Comparison of ENCODE assay signal across 9 mouse cellular contexts in the genomic region with DNA sequence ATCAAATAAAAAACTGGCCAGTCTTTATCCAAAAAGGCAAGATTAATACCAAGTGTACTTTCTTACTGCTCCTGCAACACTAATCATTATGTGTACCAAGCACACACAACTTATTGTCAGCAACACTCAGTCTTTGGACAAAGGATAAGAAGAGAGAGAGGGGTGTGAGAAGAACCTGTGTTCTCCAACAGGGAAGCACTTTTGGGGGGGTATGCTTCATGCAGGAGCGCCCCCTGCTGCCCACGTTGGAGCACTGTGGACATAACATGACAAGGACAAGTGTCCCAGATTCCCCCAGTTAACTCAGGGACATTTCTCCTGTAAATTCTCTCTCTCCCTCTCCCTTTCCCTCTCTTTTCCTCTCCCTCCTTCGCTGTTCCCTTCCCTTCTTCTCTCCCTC. TPM values are rescaled to one million over a fixed set of nuclear protein-coding genes. Genes with fewer than 3 reads are reported as not detected.
DNase-seq lines count a peak whose midpoint lies in the region; ATAC-seq and TF ChIP-seq lines count a peak whose summit lies in the region.
"Had no signal": no experiment of that assay in that cellular context is flagged by ENCODE, and none has a peak within 500 bp of the region (broad histone marks: within the 10 kb centered on the region; RNA-seq: fewer than 3 reads in every experiment).

No protein-coding gene starts in this region.

- intact Hi-C loops in gastrocnemius, adult 2 months (cut with DNase I), result no loop called here
- intact Hi-C loops in gastrocnemius, postnatal 36 days (cut with DNase I), result no loop called here

- TF ChIP-seq CTCF in gastrocnemius, adult 2 months (IDR thresholded peaks at IDR 0.05), result peak; percentile 57
- peak; percentile 66; the same call in 1 of the 2 replicates for TF ChIP-seq CTCF in testis, adult 2 months (IDR thresholded peaks at IDR 0.05; ENCODE audit: control insufficient read depth, insufficient read depth, insufficient replicate concordance, low read depth, low read length)
- peak; percentile 76 for TF ChIP-seq CTCF in hindbrain, postnatal 0 days (IDR thresholded peaks at IDR 0.05; ENCODE audit: low read depth)
- TF ChIP-seq CTCF in midbrain, postnatal 0 days (IDR thresholded peaks at IDR 0.05), result peak; percentile 76

- ATAC-seq in hindbrain, postnatal 0 days, result no peak
- ATAC-seq in midbrain, postnatal 0 days (ENCODE audit: low FRiP score), result no peak

- no peaks in the 10 kb centered on the region for H3K36me3 ChIP-seq in testis, adult 2 months (ENCODE audit: control insufficient read depth, insufficient read depth, low read length)
- H3K36me3 ChIP-seq in hindbrain, postnatal 0 days (ENCODE audit: insufficient read depth, low read length), result no peaks in the 10 kb centered on the region
- no peaks in the 10 kb centered on the region for H3K36me3 ChIP-seq in midbrain, postnatal 0 days (ENCODE audit: insufficient read depth, low read length)

- TF ChIP-seq POLR2A in testis, adult 2 months (IDR thresholded peaks at IDR 0.05; ENCODE audit: control insufficient read depth, low read depth, low read length), result no peak

- no peak overlapping the region for H3K27ac ChIP-seq in gastrocnemius, adult 2 months
- no peak overlapping the region for H3K27ac ChIP-seq in testis, adult 2 months (ENCODE audit: control insufficient read depth, insufficient read depth, low read depth, low read length)
- no peak overlapping the region for H3K27ac ChIP-seq in hindbrain, postnatal 0 days
- no peak overlapping the region for H3K27ac ChIP-seq in midbrain, postnatal 0 days (ENCODE audit: low read depth, low read length)

- H3K27me3 ChIP-seq in testis, adult 2 months (ENCODE audit: control insufficient read depth, insufficient read depth, low read length), result no peaks in the 10 kb centered on the region
- H3K27me3 ChIP-seq in hindbrain, postnatal 0 days (ENCODE audit: insufficient read depth, low read length), result no peaks in the 10 kb centered on the region
- no peaks in the 10 kb centered on the region for H3K27me3 ChIP-seq in midbrain, postnatal 0 days (ENCODE audit: insufficient read depth, low read length)

- peak overlapping the region; percentile 72 for H3K4me2 ChIP-seq in hindbrain, postnatal 0 days (ENCODE audit: low read depth, low read length)
- peak overlapping the region; percentile 72 for H3K4me2 ChIP-seq in midbrain, postnatal 0 days (ENCODE audit: low read depth, low read length, poor library complexity, severe bottlenecking)

- peak; percentile 19 for DNase-seq in gastrocnemius, adult 2 months
- no peak for DNase-seq in gastrocnemius, postnatal 36 days
- no peak for DNase-seq in testis, postnatal 14 days (ENCODE audit: low spot score)
- peak; percentile 70 for DNase-seq in embryo, embryonic 10 days (ENCODE audit: low spot score)
- peak; percentile 63 for DNase-seq in hindbrain, postnatal 0 days (ENCODE audit: low spot score)
- DNase-seq in midbrain, postnatal 0 days (ENCODE audit: low spot score), result peak; percentile 49
- no peak for DNase-seq in T-cell, adult 2 months (ENCODE audit: low spot score)

- peaks cover 6% of the 10 kb centered on the region for H3K4me1 ChIP-seq in testis, adult 2 months (ENCODE audit: control insufficient read depth, insufficient read depth, low read length)
- 0 out of 2 replicates have a peak, but pooled peaks cover 3% of the 10 kb centered on the region for H3K4me1 ChIP-seq in hindbrain, postnatal 0 days (ENCODE audit: insufficient read depth, low read length)
- H3K4me1 ChIP-seq in midbrain, postnatal 0 days (ENCODE audit: insufficient read depth, low read length), result no peaks in the 10 kb centered on the region

- no peak overlapping the region for H3K4me3 ChIP-seq in gastrocnemius, adult 2 months
- no peak overlapping the region for H3K4me3 ChIP-seq in testis, adult 2 months (ENCODE audit: control insufficient read depth, low read depth, low read length)
- H3K4me3 ChIP-seq in hindbrain, postnatal 0 days (ENCODE audit: low read length), result no peak overlapping the region
- peak overlapping the region; percentile 54; the same call in 1 of the 2 replicates for H3K4me3 ChIP-seq in midbrain, postnatal 0 days (ENCODE audit: low read depth, low read length)

- no peak overlapping the region for H3K9ac ChIP-seq in hindbrain, postnatal 0 days (replicated peaks; ENCODE audit: low read length)
- no peak overlapping the region for H3K9ac ChIP-seq in midbrain, postnatal 0 days (replicated peaks; ENCODE audit: low read length, poor library complexity, severe bottlenecking)

- 0% methylated on average over 3 of the region's 3 CpGs for WGBS in hindbrain, postnatal 0 days
- 2% methylated on average over 3 of the region's 3 CpGs for WGBS in midbrain, postnatal 0 days

- H3K9me3 ChIP-seq in hindbrain, postnatal 0 days (ENCODE audit: low read length), result no peaks in the 10 kb centered on the region
- H3K9me3 ChIP-seq in midbrain, postnatal 0 days (ENCODE audit: low read length), result no peaks in the 10 kb centered on the region

RNA-seq across cellular contexts. Expression of gene Gabrb2, which starts 3.7 kb away (rescaled TPM):
- under 1 TPM; 0.61 to 0.79 TPM for total RNA-seq in gastrocnemius, adult 2 months (2021)
- under 1 TPM; 0.30 to 0.36 TPM for total RNA-seq in gastrocnemius, postnatal 36 days (2021)
- 0.09 TPM in 1 of 2 replicates, not detected in the other for polyA plus RNA-seq in testis, adult 2 months (2012; rRNA removed)
- total RNA-seq in hindbrain, postnatal 0 days (2014; rRNA removed), result 43.7 and 50.7 TPM in 2 replicates
- 15.4 and 19.0 TPM in 2 replicates for polyA plus RNA-seq in hindbrain, postnatal 0 days (2015; fragmentation: Nextera tagmentation; extraction: Ambion mirVana)
- total RNA-seq in midbrain, postnatal 0 days (2014; rRNA removed), result 114 and 136 TPM in 2 replicates
- 35.7 and 36.9 TPM in 2 replicates for polyA plus RNA-seq in midbrain, postnatal 0 days (2015; fragmentation: Nextera tagmentation; extraction: Ambion mirVana)
- total RNA-seq: hematopoietic stem cell, adult 5-6 weeks had no signal

Comparison
In these comparisons a context has a peak if more than half of its experiments do, and no peak if none do; other contexts are left out.
1. DNase-seq: peak in gastrocnemius, adult 2 months (single experiment), embryo, embryonic 10 days (single experiment), hindbrain, postnatal 0 days (single experiment) and midbrain, postnatal 0 days (single experiment); none in gastrocnemius, postnatal 36 days (0 of 2), testis, postnatal 14 days (single experiment) and T-cell, adult 2 months (single experiment).
2. RNA of gene Gabrb2, which starts 3.7 kb away (total RNA-seq): 114 to 136 TPM in midbrain, postnatal 0 days and 43.7 to 50.7 TPM in hindbrain, postnatal 0 days; 0.61 to 0.79 TPM in gastrocnemius, adult 2 months and 0.30 to 0.36 TPM in gastrocnemius, postnatal 36 days; every median in the first group is over 10 times any median in the second.
3. Peak in every context shown above with its lines, with median percentiles within 50 percentile points of each other: CTCF ChIP-seq.